Mouse (Mus musculus): ENCODE measurements around the gene En2. TPM values are rescaled to one million over a fixed set of nuclear protein-coding genes. Genes with fewer than 3 reads are reported as not detected.
A peak's percentile ranks its signal among the peaks of the same experiment; 100 is the strongest.

Gene En2
- total RNA-seq (2014; rRNA removed) (49.5 and 62.0 TPM in 2 replicates), polyA plus RNA-seq (2015; fragmentation: Nextera tagmentation; extraction: Ambion mirVana) (0.86 and 1.0 TPM in 2 replicates)

DNA sequence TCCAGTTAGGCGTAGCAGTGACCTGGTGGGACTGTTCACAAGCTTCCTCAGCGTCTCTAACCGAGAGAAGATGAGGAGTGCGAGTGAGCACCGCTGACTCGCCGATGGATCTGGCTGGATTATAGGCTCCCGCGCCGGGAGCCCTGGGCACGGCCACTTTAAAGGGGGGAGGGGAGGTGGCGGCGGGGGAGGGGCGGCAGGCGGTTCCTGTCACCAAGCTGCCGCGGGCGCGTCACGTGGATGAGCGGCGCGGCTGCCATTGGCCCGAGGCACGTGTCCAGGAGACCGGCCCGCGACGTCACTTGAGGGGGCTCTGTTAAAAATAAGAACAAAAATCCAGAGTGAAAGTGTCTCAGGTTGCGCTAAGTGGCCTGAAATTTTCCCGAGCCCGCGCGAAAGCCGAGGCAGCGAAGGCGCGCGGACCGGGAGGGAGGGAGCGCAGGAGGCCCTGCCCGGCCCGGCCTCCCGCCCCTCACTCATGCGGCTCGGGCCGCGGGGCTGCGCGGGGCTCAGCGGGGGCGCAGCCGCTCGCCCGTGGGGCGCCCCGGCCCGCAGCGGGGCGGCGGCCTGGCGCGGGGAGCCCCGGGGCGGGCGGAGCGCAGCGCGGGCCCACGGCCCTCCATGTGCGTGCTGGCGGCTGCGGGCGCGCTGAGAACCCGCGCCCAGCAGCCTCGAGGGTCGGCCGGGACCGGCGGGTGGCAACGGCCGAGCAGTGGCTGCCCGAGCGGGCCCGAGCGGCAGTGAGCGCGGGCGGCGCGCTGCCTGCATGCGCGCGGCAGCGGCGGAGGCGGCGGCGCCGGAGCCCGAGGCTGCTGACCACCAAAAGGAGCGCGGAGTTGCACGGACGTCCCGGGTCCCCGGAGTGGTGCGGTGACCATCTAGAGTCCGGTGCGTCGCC lies at the start of gene En2:
Gene En2, plus strand, starts transcription at position 337 of the 898 bp plus-strand sequence.
- Histone ChIP-seq H3K9ac (replicated peaks; ENCODE audit: low read length, poor library complexity, severe bottlenecking) (peak within 1 kb of the TSS; percentile 81), H3K4me1 (ENCODE audit: insufficient read depth, low read length) (0 out of 2 replicates have a peak, but pooled peaks cover 5% of the 10 kb centered on the region), H3K4me2 (ENCODE audit: low read depth, low read length, poor library complexity, severe bottlenecking) (peak within 1 kb of the TSS; percentile 87), H3K36me3 (ENCODE audit: insufficient read depth, low read length) (no peaks in the 10 kb centered on the region), H3K27ac (ENCODE audit: low read depth, low read length) (peak within 1 kb of the TSS; percentile 89), H3K4me3 (ENCODE audit: low read depth, low read length) (peak within 1 kb of the TSS; percentile 68), H3K27me3 (ENCODE audit: insufficient read depth, low read length) (peaks cover 12% of the 10 kb centered on the region), H3K9me3 (ENCODE audit: low read length) (no peaks in the 10 kb centered on the region)
- DNase-seq (ENCODE audit: low spot score): peak; percentile 93
- WGBS: under 1% methylated on average over 89 of the region's 113 CpGs
- peak; percentile 85 for ATAC-seq (ENCODE audit: low FRiP score)
- TF ChIP-seq CTCF (IDR thresholded peaks at IDR 0.05): no peak

DNA sequence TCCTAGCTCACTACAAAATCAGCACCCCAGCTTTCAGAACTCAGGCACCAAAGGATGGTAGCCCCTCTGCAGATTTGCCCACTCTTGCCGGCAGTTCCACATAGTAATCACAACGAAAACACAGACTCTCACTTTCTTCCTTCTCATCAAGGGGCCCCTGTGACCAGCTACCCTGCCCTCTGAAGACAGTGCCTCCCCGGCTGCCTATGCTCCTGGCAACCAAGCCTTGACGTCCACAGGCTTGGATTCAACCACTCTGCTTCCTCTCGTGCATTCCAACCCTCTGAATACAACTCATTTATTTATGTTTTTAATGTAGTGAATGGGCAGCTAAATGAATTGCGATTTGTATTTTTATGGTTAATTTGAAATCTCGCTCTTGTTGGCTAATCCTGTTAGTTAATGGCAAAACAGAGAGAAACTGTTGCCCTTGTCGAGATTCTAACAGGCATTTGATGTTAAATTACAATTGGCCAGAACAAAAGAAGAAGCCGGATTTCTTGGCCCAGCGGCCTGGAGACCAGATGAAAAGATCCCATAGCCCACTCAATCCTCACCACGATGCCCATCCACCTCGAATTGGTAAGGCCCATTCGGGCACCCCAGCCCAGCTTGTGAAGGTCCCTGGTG lies 48.1 kb upstream of the En2 start:
- H3K27ac ChIP-seq (ENCODE audit: low read depth, low read length): peak overlapping the region; percentile 65
- peak overlapping the region; percentile 59 for H3K4me2 ChIP-seq (ENCODE audit: low read depth, low read length, poor library complexity, severe bottlenecking)
- peaks cover 22% of the 10 kb centered on the region; the same call in 1 of the 2 replicates for H3K27me3 ChIP-seq (ENCODE audit: insufficient read depth, low read length)
- no peaks in the 10 kb centered on the region for H3K4me1 ChIP-seq (ENCODE audit: insufficient read depth, low read length)
- H3K9me3 ChIP-seq (ENCODE audit: low read length): no peaks in the 10 kb centered on the region
- ATAC-seq (ENCODE audit: low FRiP score) (0 out of 2 replicates have a peak, but pooled peaks have one; percentile 20), DNase-seq (ENCODE audit: low spot score) (no peak)
- H3K4me3 ChIP-seq (ENCODE audit: low read depth, low read length): peak overlapping the region; percentile 35; the same call in 1 of the 2 replicates
- H3K36me3 ChIP-seq (ENCODE audit: insufficient read depth, low read length): no peaks in the 10 kb centered on the region
- H3K9ac ChIP-seq (replicated peaks; ENCODE audit: low read length, poor library complexity, severe bottlenecking): peak overlapping the region; percentile 54; the same call in 1 of the 2 replicates
- no peak for TF ChIP-seq CTCF (IDR thresholded peaks at IDR 0.05)
- 12% methylated on average over 13 of the region's 13 CpGs for WGBS

DNA sequence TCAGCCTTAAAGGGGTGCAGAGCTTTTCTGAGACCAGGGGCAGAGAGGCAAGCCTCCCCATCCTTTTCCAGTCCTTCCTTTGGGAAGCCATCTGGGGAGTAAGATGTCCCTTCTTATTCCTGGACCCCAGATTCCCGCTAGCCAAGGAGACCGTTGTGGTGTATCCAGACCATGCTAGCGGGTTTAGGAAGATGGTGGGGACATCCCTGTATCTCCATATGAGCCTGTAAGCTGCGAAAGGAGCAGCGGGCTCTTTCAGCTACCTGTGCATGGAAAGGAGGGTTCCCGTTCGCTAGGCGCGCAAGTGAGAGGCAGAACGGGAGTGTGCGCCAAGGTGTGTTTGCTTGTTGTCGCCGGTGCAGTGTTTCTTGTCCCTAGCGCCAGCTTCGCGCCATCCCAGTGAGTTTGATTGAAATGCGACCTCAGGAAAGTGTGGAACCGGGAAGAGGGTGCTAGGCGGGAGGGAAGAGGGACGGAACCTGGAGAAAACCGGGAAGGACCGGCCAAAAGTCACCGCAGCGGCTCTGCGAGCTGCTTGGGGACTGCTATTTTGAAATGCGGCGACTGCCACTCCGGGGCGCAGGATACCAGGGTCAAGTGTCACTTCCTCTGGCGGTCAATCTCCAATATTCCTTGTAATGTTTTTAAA lies 47.5 kb upstream of the En2 start:
- DNase-seq (ENCODE audit: low spot score) (no peak), ATAC-seq (ENCODE audit: low FRiP score) (peak; percentile 47; the same call in 1 of the 2 replicates)
- no peak for TF ChIP-seq CTCF (IDR thresholded peaks at IDR 0.05)
- H3K9me3 ChIP-seq (ENCODE audit: low read length): no peaks in the 10 kb centered on the region
- no peaks in the 10 kb centered on the region for H3K4me1 ChIP-seq (ENCODE audit: insufficient read depth, low read length)
- peak overlapping the region; percentile 35 for H3K4me3 ChIP-seq (ENCODE audit: low read depth, low read length)
- H3K27me3 ChIP-seq (ENCODE audit: insufficient read depth, low read length): peaks cover 22% of the 10 kb centered on the region; the same call in 1 of the 2 replicates
- H3K4me2 ChIP-seq (ENCODE audit: low read depth, low read length, poor library complexity, severe bottlenecking): peak overlapping the region; percentile 59
- 1% methylated on average over 30 of the region's 30 CpGs for WGBS
- H3K36me3 ChIP-seq (ENCODE audit: insufficient read depth, low read length): no peaks in the 10 kb centered on the region
- H3K27ac ChIP-seq (ENCODE audit: low read depth, low read length): peak overlapping the region; percentile 65
- H3K9ac ChIP-seq (replicated peaks; ENCODE audit: low read length, poor library complexity, severe bottlenecking): peak overlapping the region; percentile 54

DNA sequence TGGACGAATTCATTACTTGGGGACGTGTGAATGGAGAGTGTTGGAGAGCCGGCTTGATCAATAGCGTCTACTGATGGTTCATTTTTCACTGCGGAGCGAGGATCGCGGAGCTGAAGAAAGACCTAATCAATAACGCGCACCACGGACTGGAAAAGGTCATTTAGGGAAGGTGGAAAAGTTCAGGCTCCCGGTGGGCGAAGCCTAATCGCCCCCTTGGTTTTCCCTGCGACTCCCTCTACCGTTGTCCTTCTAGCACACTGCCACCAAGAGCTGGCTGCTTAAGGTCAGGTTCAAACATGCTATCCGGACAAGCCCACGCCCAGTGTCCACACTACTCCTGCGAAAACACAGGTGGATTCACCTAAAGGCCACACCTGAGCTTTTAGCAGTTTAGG lies 47.0 kb upstream of the En2 start:
- H3K4me3 ChIP-seq (ENCODE audit: low read depth, low read length): peak overlapping the region; percentile 35
- TF ChIP-seq CTCF (IDR thresholded peaks at IDR 0.05): no peak
- 1% methylated on average over 19 of the region's 19 CpGs for WGBS
- H3K9me3 ChIP-seq (ENCODE audit: low read length): no peaks in the 10 kb centered on the region
- no peaks in the 10 kb centered on the region for H3K4me1 ChIP-seq (ENCODE audit: insufficient read depth, low read length)
- peaks cover 22% of the 10 kb centered on the region; the same call in 1 of the 2 replicates for H3K27me3 ChIP-seq (ENCODE audit: insufficient read depth, low read length)
- peak overlapping the region; percentile 54 for H3K9ac ChIP-seq (replicated peaks; ENCODE audit: low read length, poor library complexity, severe bottlenecking)
- ATAC-seq (ENCODE audit: low FRiP score): no peak
- peak overlapping the region; percentile 59 for H3K4me2 ChIP-seq (ENCODE audit: low read depth, low read length, poor library complexity, severe bottlenecking)
- DNase-seq (ENCODE audit: low spot score): no peak
- H3K36me3 ChIP-seq (ENCODE audit: insufficient read depth, low read length): no peaks in the 10 kb centered on the region
- peak overlapping the region; percentile 65; the same call in 1 of the 2 replicates for H3K27ac ChIP-seq (ENCODE audit: low read depth, low read length)

DNA sequence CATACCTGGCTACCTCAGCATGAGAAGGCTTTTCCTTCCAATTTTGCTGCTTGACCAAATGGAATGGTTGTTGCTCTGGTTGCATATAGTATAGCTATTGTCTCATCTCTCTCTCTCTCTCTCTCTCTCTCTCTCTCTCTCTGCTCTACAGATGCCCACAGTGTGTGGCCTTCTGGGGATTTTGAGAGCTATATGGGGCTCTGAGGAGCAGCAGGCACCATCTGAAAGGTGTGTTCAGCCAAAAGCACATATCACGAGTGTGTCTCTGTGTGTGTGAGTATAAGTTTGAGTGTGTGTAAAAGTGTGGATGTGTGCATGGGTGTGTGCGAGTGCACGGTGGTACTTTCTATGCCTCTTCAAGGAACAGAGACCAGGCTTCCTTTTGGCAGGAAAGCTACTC lies 45.9 kb upstream of the En2 start:
- ATAC-seq (ENCODE audit: low FRiP score): no peak
- Histone ChIP-seq H3K9ac (replicated peaks; ENCODE audit: low read length, poor library complexity, severe bottlenecking) (no peak overlapping the region), H3K4me3 (ENCODE audit: low read depth, low read length) (no peak overlapping the region), H3K9me3 (ENCODE audit: low read length) (no peaks in the 10 kb centered on the region), H3K36me3 (ENCODE audit: insufficient read depth, low read length) (no peaks in the 10 kb centered on the region), H3K4me1 (ENCODE audit: insufficient read depth, low read length) (no peaks in the 10 kb centered on the region), H3K27ac (ENCODE audit: low read depth, low read length) (no peak overlapping the region), H3K27me3 (ENCODE audit: insufficient read depth, low read length) (peaks cover 23% of the 10 kb centered on the region; the same call in 1 of the 2 replicates), H3K4me2 (ENCODE audit: low read depth, low read length, poor library complexity, severe bottlenecking) (no peak overlapping the region)
- 26% methylated on average over 3 of the region's 3 CpGs for whole genome bisulfite sequencing
- TF ChIP-seq CTCF (IDR thresholded peaks at IDR 0.05): no peak
- DNase-seq (ENCODE audit: low spot score): no peak

All from midbrain, postnatal 0 days (tissue).